Mouse (Mus musculus) bone marrow macrophage, adult 2 months (primary cell): Measurements from ENCODE around the gene Eid3. TPM values are rescaled to one million over a fixed set of nuclear protein-coding genes. Genes with fewer than 3 reads are reported as not detected.
A peak's percentile ranks its signal among the peaks of the same experiment; 100 is the strongest.

Experiments used
- H3K27ac ChIP-seq: 2 replicates; pipeline ENCODE4 v1.5.1; 2012; ENCODE audit warnings: low read depth, low read length; ENCODE audit not compliant: insufficient read depth
- H3K4me1 ChIP-seq: 2 replicates; pipeline ENCODE4 v1.6.1; 2012; ENCODE audit warnings: low read length; ENCODE audit not compliant: control insufficient read depth, insufficient read depth
- H3K4me3 ChIP-seq: 2 replicates; pipeline ENCODE4 v1.5.1; 2012; ENCODE audit warnings: mild to moderate bottlenecking, low read length, moderate library complexity; ENCODE audit not compliant: insufficient read depth
- CTCF ChIP-seq: IDR thresholded peaks from 2 replicates; pipeline ENCODE4 v1.5.1; 2012; ENCODE audit warnings: low read depth, mild to moderate bottlenecking, low read length, moderate library complexity
- POLR2A ChIP-seq: IDR thresholded peaks from 2 replicates; pipeline ENCODE4 v1.6.1; 2012; ENCODE audit warnings: mild to moderate bottlenecking, low read depth, low read length, borderline replicate concordance
- polyA plus RNA-seq: library from polyadenylated mRNA; stranded (reverse); fragments of >200 nt; gene quantifications from 2 replicates; pipeline ENCODE4 v1.2.4, GENCODE M21; 2012; ENCODE audit not compliant: missing spikeins, insufficient read depth, insufficient read length

The Eid3 gene
- polyA plus RNA-seq, 1 experiment: 3.5 TPM

DNA sequence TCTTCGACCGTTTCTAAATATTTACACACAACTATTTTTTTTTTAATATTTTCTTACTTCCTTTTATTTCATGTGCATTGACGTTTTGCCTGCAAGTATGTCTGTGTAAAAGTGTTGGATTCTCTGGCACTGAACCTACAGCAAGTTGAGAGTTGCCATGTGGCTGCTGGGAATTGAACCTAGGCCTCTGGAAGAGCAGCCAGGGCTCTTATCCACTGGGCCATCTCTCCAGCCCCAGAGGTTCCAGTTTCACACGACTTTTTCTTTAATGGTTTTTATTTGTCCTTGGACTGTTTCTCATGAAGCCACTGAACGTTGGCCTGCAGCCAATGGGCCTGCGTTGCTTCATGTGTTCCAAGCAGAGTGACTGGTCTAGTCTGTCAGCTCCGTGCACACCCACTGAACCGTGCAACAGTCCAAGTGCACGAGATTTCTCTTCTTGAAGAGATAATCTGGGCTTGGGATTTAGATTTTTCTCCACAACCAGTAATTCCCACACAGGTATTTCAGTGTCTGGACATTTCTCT, 23.1 kb downstream of the Eid3 start:
- TF ChIP-seq CTCF (no peak), POLR2A (no peak)
- Histone ChIP-seq H3K4me3 (no peak overlapping the region), H3K4me1 (no peaks in the 10 kb centered on the region), H3K27ac (no peak overlapping the region)

DNA sequence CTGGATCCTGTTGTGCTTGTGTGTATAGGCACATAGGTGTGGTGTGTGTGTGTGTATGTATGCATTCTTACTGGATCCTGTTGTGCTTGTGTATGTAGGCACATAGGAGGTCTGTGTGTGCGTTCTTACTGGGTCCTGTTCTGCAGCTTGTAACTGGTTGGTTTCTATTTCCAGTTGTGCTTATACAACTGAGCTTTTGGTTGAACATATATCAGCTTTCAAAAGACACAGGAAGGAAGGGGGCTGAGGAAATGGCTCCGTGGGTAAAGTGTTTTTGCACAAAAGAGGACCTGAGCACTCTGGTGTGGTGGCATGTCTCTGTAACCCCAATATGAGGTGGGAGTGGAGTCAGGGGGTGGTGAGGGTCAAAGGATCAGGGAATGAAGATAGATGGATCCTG, 24.5 kb downstream of the Eid3 start:
- TF ChIP-seq CTCF (no peak), POLR2A (no peak)
- H3K4me3 ChIP-seq: no peak overlapping the region
- H3K27ac ChIP-seq: no peak overlapping the region
- no peaks in the 10 kb centered on the region for H3K4me1 ChIP-seq

DNA sequence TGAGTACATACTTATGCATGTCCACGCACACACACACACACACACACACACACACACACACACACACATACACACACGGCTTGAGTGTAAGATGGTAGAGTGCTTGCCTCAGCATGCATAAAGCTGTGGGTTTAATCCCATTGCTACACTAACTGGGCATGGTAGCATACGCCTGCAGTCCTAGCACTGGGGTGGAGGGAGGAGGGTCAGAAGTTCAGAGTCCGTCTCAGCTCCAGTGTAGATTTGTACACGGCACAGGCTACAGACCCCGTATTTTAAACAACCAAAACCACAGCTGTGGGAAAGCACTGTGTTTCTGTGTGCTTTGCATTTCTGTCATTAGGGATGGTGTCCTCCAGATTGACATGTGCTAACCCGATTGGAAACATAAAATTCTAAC, 25.0 kb downstream of the Eid3 start:
- no peaks in the 10 kb centered on the region for H3K4me1 ChIP-seq
- TF ChIP-seq CTCF (no peak), POLR2A (no peak)
- no peak overlapping the region for H3K4me3 ChIP-seq
- H3K27ac ChIP-seq: no peak overlapping the region

- H3K27ac ChIP-seq: no peak overlapping the region
Observed at GRCm38 (mm10) chr10:82892442-82893055, 26.1 kb downstream of the Eid3 start.

GRCm38 (mm10) chr10:82893872-82894650, 27.6 kb downstream of the Eid3 start:
- Histone ChIP-seq H3K4me3 (no peak overlapping the region), H3K27ac (no peak overlapping the region), H3K4me1 (no peaks in the 10 kb centered on the region)
- TF ChIP-seq CTCF (no peak), POLR2A (no peak)

More at GRCm38 (mm10) chr10:82892442-82893055, 26.1 kb downstream of the Eid3 start:
- TF ChIP-seq CTCF (no peak), POLR2A (no peak)
- Histone ChIP-seq H3K4me1 (no peaks in the 10 kb centered on the region), H3K4me3 (no peak overlapping the region)

DNA sequence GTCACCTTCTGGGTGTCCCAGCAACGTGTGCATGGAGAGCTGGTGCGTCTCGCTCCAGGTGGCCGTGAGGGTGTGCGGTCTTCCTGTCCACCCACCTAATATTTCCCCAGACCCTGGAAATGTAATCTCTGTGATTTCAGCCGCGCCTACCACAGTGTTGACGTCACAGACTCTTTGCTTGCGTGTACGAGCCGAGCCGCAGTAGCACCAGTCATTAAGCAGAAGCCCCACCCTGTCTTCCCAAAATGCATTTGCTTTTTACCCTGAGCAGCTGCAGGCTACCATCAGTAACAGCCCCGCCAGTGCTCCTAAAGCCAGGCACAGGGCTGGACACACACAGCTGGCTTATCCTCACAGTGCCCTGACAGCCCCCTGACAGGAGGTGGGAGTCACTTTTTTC, 31.5 kb downstream of the Eid3 start:
- TF ChIP-seq CTCF: no peak
- no peaks in the 10 kb centered on the region for H3K4me1 ChIP-seq
- no peak overlapping the region for H3K27ac ChIP-seq
- no peak overlapping the region for H3K4me3 ChIP-seq

DNA sequence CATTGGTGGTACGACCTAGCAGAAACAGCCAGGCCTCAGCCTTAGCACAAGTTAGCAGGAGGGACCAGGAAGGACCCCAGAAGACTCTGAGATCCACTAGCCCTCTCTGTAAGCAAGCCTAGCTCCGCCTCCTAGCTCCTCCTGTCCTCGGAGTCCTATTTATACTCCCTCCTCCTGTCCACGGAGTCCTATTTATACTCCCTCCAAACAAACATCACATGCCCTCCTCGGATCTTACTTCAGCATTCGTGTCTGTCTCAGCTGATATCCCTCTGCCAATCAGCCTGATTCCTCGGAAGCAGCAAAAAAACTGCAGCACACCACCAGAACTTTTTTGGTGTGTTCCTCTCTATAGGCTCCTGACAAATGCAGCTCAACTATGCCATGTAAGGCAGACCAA, 32.5 kb downstream of the Eid3 start:
- no peak for TF ChIP-seq POLR2A
- TF ChIP-seq CTCF: no peak
- Histone ChIP-seq H3K27ac (no peak overlapping the region), H3K4me1 (no peaks in the 10 kb centered on the region), H3K4me3 (no peak overlapping the region)

GRCm38 (mm10) chr10:82899810-82900421, 33.5 kb downstream of the Eid3 start:
- H3K4me3 ChIP-seq: peak overlapping the region; percentile 31

GRCm38 (mm10) chr10:82900546-82900945, 34.1 kb downstream of the Eid3 start:
- no peak for TF ChIP-seq CTCF
- TF ChIP-seq POLR2A: no peak
- H3K4me3 ChIP-seq: no peak overlapping the region; the same call in 1 of the 2 replicates
- no peak overlapping the region for H3K27ac ChIP-seq
- H3K4me1 ChIP-seq: no peaks in the 10 kb centered on the region

More at GRCm38 (mm10) chr10:82899810-82900421, 33.5 kb downstream of the Eid3 start:
- H3K27ac ChIP-seq: no peak overlapping the region
- no peak for TF ChIP-seq CTCF
- no peak for TF ChIP-seq POLR2A
- no peaks in the 10 kb centered on the region for H3K4me1 ChIP-seq

GRCm38 (mm10) chr10:82901436-82901835, 35.0 kb downstream of the Eid3 start:
- no peaks in the 10 kb centered on the region for H3K4me1 ChIP-seq
- H3K27ac ChIP-seq: no peak overlapping the region
- no peak overlapping the region for H3K4me3 ChIP-seq
- TF ChIP-seq CTCF: peak; percentile 53; the same call in 1 of the 2 replicates
- no peak for TF ChIP-seq POLR2A
